Mouse (Mus musculus): Measurements from ENCODE around the gene H2-Oa. TPM values are rescaled to one million over a fixed set of nuclear protein-coding genes. Genes with fewer than 3 reads are reported as not detected.

The H2-Oa gene
- polyA plus RNA-seq (2012; rRNA removed; ENCODE audit: low replicate concordance): 59.6 and 112 TPM in 2 replicates

GRCm38 (mm10) chr17:34092197-34092875 lies at the start of gene H2-Oa:
Gene H2-Oa (plus strand): TSS chr17:34092340.

GRCm38 (mm10) chr17:34119249-34120179 lies 27.4 kb downstream of the H2-Oa start, which contains the start of gene H2-DMa:
Gene H2-DMa (plus strand): TSS chr17:34119541.

GRCm38 (mm10) chr17:34122188-34122984 lies 30.2 kb downstream of the H2-Oa start, which contains the start of gene Brd2:
Gene Brd2 (minus strand): TSS chr17:34122634.

GRCm38 (mm10) chr17:34143033-34143432 lies 50.9 kb downstream of the H2-Oa start, which contains the start of gene H2-DMb2:
Gene H2-DMb2 (plus strand): TSS chr17:34143307.

Other genes with a start within 250 kb of the H2-Oa start
- gene Cd320, start 249.2 kb upstream of the H2-Oa start, polyA plus RNA-seq (2012; rRNA removed; ENCODE audit: low replicate concordance): 97.5 and 125 TPM in 2 replicates
- gene Gm7029, start 218.5 kb upstream of the H2-Oa start, polyA plus RNA-seq (2012; rRNA removed; ENCODE audit: low replicate concordance): not detected in 2 replicates
- gene Kifc1, start 201.7 kb upstream of the H2-Oa start, polyA plus RNA-seq (2012; rRNA removed; ENCODE audit: low replicate concordance): 2.1 and 4.2 TPM in 2 replicates
- 0.93 and 1.6 TPM in 2 replicates for gene Platr17, start 187.2 kb upstream of the H2-Oa start, polyA plus RNA-seq (2012; rRNA removed; ENCODE audit: low replicate concordance)
- gene Daxx, start 182.9 kb upstream of the H2-Oa start, polyA plus RNA-seq (2012; rRNA removed; ENCODE audit: low replicate concordance): 64.8 and 67.0 TPM in 2 replicates
- 238 and 378 TPM in 2 replicates for gene Tapbp, start 176.4 kb upstream of the H2-Oa start, polyA plus RNA-seq (2012; rRNA removed; ENCODE audit: low replicate concordance)
- 72.4 and 116 TPM in 2 replicates for gene Zbtb22, start 176.4 kb upstream of the H2-Oa start, polyA plus RNA-seq (2012; rRNA removed; ENCODE audit: low replicate concordance)
- 255 and 438 TPM in 2 replicates for gene Rgl2, start 162.8 kb upstream of the H2-Oa start, polyA plus RNA-seq (2012; rRNA removed; ENCODE audit: low replicate concordance)
- 12.4 and 16.1 TPM in 2 replicates for gene Pfdn6, start 152.0 kb upstream of the H2-Oa start, polyA plus RNA-seq (2012; rRNA removed; ENCODE audit: low replicate concordance)
- 18.2 and 23.7 TPM in 2 replicates for gene Wdr46, start 151.7 kb upstream of the H2-Oa start, polyA plus RNA-seq (2012; rRNA removed; ENCODE audit: low replicate concordance)
- 9.8 and 25.7 TPM in 2 replicates for gene B3galt4, start 140.9 kb upstream of the H2-Oa start, polyA plus RNA-seq (2012; rRNA removed; ENCODE audit: low replicate concordance)
- gene Vps52, start 136.5 kb upstream of the H2-Oa start, polyA plus RNA-seq (2012; rRNA removed; ENCODE audit: low replicate concordance): 68.7 and 74.9 TPM in 2 replicates
- 283 and 376 TPM in 2 replicates for gene Rps18, start 136.3 kb upstream of the H2-Oa start, polyA plus RNA-seq (2012; rRNA removed; ENCODE audit: low replicate concordance)
- gene H2-K1, start 92.0 kb upstream of the H2-Oa start, polyA plus RNA-seq (2012; rRNA removed; ENCODE audit: low replicate concordance): 6,978 and 9,315 TPM in 2 replicates
- gene Ring1, start 67.7 kb upstream of the H2-Oa start, polyA plus RNA-seq (2012; rRNA removed; ENCODE audit: low replicate concordance): 29.1 and 42.5 TPM in 2 replicates
- gene H2-Ke6, start 64.3 kb upstream of the H2-Oa start, polyA plus RNA-seq (2012; rRNA removed; ENCODE audit: low replicate concordance): 89.2 and 219 TPM in 2 replicates
- 148 and 187 TPM in 2 replicates for gene Slc39a7, start 60.7 kb upstream of the H2-Oa start, polyA plus RNA-seq (2012; rRNA removed; ENCODE audit: low replicate concordance)
- gene Rxrb, start 60.5 kb upstream of the H2-Oa start, polyA plus RNA-seq (2012; rRNA removed; ENCODE audit: low replicate concordance): 62.9 and 110 TPM in 2 replicates
- 1.8 and 4.3 TPM in 2 replicates for gene Col11a2, start 52.9 kb upstream of the H2-Oa start, polyA plus RNA-seq (2012; rRNA removed; ENCODE audit: low replicate concordance)
- 180 and 191 TPM in 2 replicates for gene H2-DMa, start 27.2 kb downstream of the H2-Oa start, polyA plus RNA-seq (2012; rRNA removed; ENCODE audit: low replicate concordance)
- gene Brd2, start 30.3 kb downstream of the H2-Oa start, polyA plus RNA-seq (2012; rRNA removed; ENCODE audit: low replicate concordance): 112 and 199 TPM in 2 replicates
- gene H2-DMb2, start 51.0 kb downstream of the H2-Oa start, polyA plus RNA-seq (2012; rRNA removed; ENCODE audit: low replicate concordance): 125 and 219 TPM in 2 replicates
- 243 and 276 TPM in 2 replicates for gene H2-DMb1, start 60.7 kb downstream of the H2-Oa start, polyA plus RNA-seq (2012; rRNA removed; ENCODE audit: low replicate concordance)
- 81.6 and 135 TPM in 2 replicates for gene Tap1, start 95.2 kb downstream of the H2-Oa start, polyA plus RNA-seq (2012; rRNA removed; ENCODE audit: low replicate concordance)
- 108 and 188 TPM in 2 replicates for gene Psmb9, start 95.4 kb downstream of the H2-Oa start, polyA plus RNA-seq (2012; rRNA removed; ENCODE audit: low replicate concordance)
- gene Psmb8, start 105.4 kb downstream of the H2-Oa start, polyA plus RNA-seq (2012; rRNA removed; ENCODE audit: low replicate concordance): 204 and 242 TPM in 2 replicates
- 74.2 and 121 TPM in 2 replicates for gene Tap2, start 111.2 kb downstream of the H2-Oa start, polyA plus RNA-seq (2012; rRNA removed; ENCODE audit: low replicate concordance)
- 117 and 123 TPM in 2 replicates for gene H2-Ob, start 146.6 kb downstream of the H2-Oa start, polyA plus RNA-seq (2012; rRNA removed; ENCODE audit: low replicate concordance)
- gene H2-Ab1, start 165.3 kb downstream of the H2-Oa start, polyA plus RNA-seq (2012; rRNA removed; ENCODE audit: low replicate concordance): 2,992 and 3,635 TPM in 2 replicates
- gene H2-Aa, start 195.5 kb downstream of the H2-Oa start, polyA plus RNA-seq (2012; rRNA removed; ENCODE audit: low replicate concordance): 1,227 and 1,651 TPM in 2 replicates
- 606 and 611 TPM in 2 replicates for gene H2-Eb1, start 213.5 kb downstream of the H2-Oa start, polyA plus RNA-seq (2012; rRNA removed; ENCODE audit: low replicate concordance)
- 4.9 and 5.3 TPM in 2 replicates for gene H2-Eb2, start 233.3 kb downstream of the H2-Oa start, polyA plus RNA-seq (2012; rRNA removed; ENCODE audit: low replicate concordance)

All from mammary gland, adult 2 months (tissue).